Comparison of ENCODE assay signal across 25 mouse cellular contexts in genomic region chr6:123702370-123702769, GRCm38 (mm10). TPM values are rescaled to one million over a fixed set of nuclear protein-coding genes. Genes with fewer than 3 reads are reported as not detected.
"Had no signal": no experiment of that assay in that cellular context is flagged by ENCODE, and none has a peak within 500 bp of the region (broad histone marks: within the 10 kb centered on the region; RNA-seq: fewer than 3 reads in every experiment).

Vmn2r23 (plus strand) TSS chr6:123702670.

- H3K27me3 ChIP-seq: neural tube, embryonic 13.5 days; neural tube, embryonic 15.5 days; stomach, embryonic 15.5 days had no signal

- H3K4me1 ChIP-seq: neural tube, embryonic 15.5 days; stomach, embryonic 15.5 days had no signal

- H3K4me3 ChIP-seq: neural tube, embryonic 13.5 days; neural tube, embryonic 15.5 days; stomach, embryonic 15.5 days had no signal

- H3K9ac ChIP-seq: neural tube, embryonic 13.5 days; neural tube, embryonic 15.5 days; stomach, embryonic 15.5 days had no signal

- H3K36me3 ChIP-seq: neural tube, embryonic 13.5 days; neural tube, embryonic 15.5 days; stomach, embryonic 15.5 days had no signal

- H3K27ac ChIP-seq: neural tube, embryonic 13.5 days; neural tube, embryonic 15.5 days; stomach, embryonic 15.5 days; stomach, postnatal 0 days had no signal

- DNase-seq: retina, postnatal 1 day; right cerebral cortex, adult 18-20 months; right cerebral cortex, postnatal 14 days; right cerebral cortex, postnatal 25 days; right cerebral cortex, postnatal 4 days; spleen, adult 18-20 months; thymus, adult 18-20 months; thymus, adult 2 months; thymus, postnatal 14 days; thymus, postnatal 25 days; thymus, postnatal 36 days; thymus, postnatal 4 days had no signal

RNA-seq across cellular contexts. Expression of gene Vmn2r23, which starts in this region (rescaled TPM):
- total RNA-seq: neutrophil, adult 5-6 weeks had no signal
- polyA plus RNA-seq: neural tube, embryonic 13.5 days; neural tube, embryonic 14.5 days; neural tube, embryonic 15.5 days; small intestine, adult 2 months; spleen, adult 2 months; stomach, embryonic 14.5 days; stomach, embryonic 15.5 days; stomach, embryonic 16.5 days; stomach, postnatal 0 days; testis, adult 2 months; thymus, adult 2 months; thymus, postnatal 0 days; urinary bladder, adult 2 months had no signal
